Mouse (Mus musculus) hematopoietic stem cell, adult 5-6 weeks (primary cell): ENCODE data around the gene Fam118b. TPM values are rescaled to one million over a fixed set of nuclear protein-coding genes. Genes with fewer than 3 reads are reported as not detected.

Experiments
- ATAC-seq, 2 experiments: fragments of 125-278 bp in 1 of 2; replicated peaks in 1 of 2; 2 replicates each; pipeline ENCODE4 v1.8.0; 2016 to 2017; ENCODE audit warnings: inconsistent platforms in 2 of 2, mild to moderate bottlenecking in 2 of 2, moderate number of reproducible peaks in 2 of 2, low read depth in 1 of 2, moderate TSS enrichment in 1 of 2; ENCODE audit not compliant: low FRiP score in 2 of 2, poor library complexity in 2 of 2, severe bottlenecking in 2 of 2, insufficient read depth in 1 of 2, low TSS enrichment in 1 of 2
- total RNA-seq: library from RNA; stranded (forward); fragments of 172-1452, 232-1000 nt; gene quantifications from 2 replicates; pipeline ENCODE4 v1.2.3, GENCODE M21; 2017

Fam118b gene
- 6.1 and 9.9 TPM in 2 replicates for total RNA-seq

DNA sequence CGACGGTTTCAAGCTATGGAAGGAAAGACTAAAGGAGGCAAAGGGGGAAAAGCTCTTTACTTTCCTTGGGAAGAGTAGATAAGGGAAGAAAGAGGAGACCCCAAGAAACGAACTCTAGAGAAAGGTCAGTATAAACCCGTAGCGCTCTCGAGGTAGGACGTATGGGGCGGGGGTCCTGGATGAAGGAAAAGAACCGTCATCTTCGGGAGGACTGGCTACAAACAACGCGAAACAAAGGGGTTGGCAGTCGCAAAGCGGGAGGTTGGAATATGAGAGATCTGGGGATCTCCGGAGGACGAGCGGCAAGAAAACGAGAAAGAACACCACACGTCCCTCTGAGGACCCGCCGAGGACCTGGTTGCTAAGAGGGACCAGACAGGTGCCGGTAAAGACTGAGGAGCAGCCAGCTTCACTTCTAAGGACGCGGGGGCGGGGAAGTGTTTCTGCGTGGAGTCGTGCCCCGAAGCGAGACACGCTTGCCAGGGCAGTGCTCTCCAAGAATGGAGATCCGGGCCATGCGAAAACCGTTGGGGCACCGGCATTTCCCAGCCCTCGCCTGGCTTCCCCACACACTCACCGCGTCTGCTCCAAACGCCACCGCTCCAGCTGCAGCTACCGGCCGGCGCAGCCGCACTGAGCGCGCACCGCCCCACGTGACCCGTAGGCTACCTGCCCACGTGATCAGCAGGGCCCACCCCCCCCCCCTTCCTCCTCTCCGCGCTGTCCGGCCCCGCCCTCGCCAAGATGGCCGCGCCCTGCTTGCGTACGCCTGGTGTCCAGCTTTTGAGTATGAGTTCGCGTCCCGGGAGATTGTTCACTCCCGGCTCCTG, at the start of gene Fam118b, which contains the start of gene Rpusd4:
Gene Fam118b (minus strand): TSS at position 660 of the 830 bp plus-strand sequence.
Gene Rpusd4 (plus strand): TSS at position 720 of the 830 bp plus-strand sequence.
- peak; percentile 92 to 93 for ATAC-seq

DNA sequence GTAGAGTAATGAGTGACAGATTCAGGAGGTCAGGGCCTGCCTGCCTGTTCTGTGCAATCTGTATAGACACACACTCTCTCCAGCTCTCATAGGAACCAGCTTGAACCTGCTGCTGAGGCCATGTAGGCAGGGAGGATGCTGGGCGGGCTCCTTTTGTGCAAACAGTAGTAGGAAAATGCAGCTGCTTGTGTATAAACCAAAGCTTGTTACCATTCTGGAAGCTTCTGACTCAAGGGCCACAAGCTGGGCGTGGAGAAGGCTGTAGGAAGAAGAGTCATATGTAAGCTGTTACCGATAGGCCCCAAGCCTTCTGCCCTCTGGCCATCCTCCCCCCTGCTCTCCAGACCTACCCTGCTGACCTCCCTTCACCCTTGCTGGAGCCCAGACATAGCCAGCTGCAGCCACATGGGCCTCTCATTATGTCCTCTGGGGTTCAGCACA, 49.2 kb upstream of the Fam118b start:
- ATAC-seq = no peak

DNA sequence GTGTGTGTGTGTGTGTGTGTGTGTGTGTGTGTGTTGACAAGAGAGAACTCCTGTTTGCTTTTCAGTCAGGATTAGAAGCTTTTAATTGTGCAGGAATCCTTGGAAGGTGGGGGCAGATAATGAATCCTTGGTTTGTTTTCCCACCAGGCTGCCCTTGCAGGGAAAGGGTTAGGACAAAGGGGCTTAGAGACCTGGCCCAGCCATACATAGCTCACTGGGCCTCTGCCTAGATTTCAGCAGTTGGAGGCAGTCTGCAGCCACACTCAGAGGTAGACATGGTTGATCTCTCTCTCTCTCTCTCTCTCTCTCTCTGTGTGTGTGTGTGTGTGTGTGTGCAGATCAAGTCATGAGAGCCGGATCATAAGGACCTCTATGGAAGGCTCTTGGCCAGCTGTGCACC, 46.6 kb upstream of the Fam118b start:
- no peak for ATAC-seq

DNA sequence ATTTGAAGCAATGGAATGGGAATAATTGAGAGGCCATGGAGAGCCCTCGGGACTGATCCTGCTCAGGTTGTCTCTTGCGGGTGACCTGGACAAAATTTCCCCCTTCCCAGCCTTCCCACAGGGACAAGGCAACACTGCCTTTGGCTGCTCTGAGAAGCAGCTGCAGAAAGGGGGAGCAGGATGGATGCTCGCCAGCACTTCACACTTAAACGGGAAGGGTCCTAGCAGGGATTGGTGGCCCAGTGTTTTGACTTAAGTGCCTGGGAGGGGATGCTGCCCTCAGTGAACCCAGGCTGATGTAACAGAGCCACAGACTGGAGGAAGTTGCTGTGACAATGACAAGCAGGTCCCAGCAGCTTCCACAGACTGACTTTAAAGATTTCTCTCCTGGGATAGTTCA, 46.0 kb upstream of the Fam118b start:
- ATAC-seq = no peak

DNA sequence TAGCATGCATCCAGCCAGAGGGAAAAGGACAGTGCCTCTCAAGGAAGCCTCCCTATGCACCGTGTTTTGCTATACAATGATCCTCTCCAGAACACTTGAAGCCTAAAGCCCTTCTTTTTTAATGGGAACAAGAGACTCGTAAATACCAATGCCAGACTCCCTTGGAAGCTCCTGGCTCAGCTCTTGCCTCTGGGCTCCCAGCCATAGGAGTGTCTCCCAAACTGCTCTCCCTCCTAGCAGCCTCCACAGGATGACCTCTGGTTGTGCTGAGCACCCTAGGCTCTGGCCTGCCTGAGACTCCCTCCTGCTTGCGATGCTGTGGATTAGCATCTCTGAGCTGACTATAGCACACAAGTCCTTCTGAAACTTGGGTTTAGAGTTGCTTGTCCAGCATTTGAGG, 44.9 kb upstream of the Fam118b start:
- no peak for ATAC-seq

DNA sequence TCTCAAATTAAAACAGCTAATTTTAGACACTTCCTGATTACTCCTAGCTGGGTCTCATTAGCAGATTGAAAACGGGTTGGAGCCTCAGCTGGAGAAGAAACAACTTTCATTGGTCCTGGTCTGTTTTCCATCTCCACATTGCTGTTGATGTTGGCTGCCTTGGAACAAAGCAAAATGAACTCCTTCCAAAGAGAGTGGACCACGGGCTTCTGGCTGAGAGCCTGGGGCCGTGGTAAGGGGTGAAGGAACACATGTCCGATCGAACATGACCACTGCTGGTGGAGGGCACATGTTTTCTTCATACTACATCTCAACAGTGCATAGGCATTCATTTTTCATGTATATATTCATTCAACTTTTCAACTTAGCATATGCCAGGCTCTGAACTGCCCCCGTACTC, 42.8 kb upstream of the Fam118b start:
- no peak for ATAC-seq

DNA sequence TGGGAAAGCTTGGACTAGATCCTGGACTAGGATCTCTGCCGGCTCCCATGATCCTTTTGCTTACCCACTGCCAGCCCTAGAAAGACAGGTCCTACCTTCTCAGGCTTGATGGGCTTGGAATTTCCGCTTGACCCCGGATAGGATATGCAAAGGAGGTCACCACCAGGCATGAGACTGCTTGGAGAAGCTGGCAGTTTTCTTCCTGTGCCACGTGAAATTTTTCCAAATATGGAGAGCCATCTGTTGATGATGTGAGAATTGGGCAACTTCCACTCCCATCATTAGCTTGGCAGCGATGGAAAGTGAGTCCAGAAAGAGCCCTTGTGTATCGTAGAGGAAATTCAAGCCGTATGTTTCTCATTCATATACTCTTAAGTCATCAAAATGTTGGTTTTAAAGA, 39.9 kb upstream of the Fam118b start:
- ATAC-seq = no peak

DNA sequence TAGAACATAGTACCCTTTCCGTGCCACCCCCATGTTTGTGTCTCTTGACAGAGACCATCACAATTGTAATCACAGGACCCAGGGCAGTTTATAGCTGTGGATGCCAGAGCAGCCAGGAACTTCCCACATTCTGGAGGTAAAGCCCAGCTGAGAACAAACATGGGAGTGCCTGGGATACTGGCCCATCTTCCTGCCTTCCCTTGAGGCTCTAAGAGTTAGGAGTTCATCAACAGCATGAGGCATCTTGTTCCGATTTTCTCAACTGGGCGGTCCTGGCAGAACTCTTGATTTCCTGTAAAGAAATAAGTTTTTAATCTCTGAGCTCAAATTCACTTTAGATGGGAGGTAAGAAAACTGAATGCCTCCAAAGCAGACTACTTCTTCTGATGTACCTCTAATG, 34.6 kb upstream of the Fam118b start:
- no peak for ATAC-seq

DNA sequence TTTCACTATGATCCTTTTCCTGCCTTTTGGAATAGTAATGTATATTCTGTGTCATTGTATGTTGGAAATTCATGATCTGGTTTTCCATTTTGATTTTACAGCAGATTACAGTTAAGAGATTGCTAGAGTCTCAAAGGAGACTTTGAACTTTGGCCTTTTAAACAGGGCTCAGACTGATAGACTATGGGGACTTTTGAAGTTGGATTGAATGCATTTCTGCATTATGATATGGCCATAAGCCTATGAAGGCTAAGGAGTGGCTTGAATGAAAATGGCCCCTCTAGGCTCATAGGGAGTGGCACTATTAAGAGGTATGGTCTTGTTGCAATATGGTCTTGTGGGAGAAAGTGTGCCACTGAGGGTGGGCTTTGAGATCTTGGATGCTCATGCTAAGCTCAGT, 30.2 kb upstream of the Fam118b start:
- no peak for ATAC-seq

DNA sequence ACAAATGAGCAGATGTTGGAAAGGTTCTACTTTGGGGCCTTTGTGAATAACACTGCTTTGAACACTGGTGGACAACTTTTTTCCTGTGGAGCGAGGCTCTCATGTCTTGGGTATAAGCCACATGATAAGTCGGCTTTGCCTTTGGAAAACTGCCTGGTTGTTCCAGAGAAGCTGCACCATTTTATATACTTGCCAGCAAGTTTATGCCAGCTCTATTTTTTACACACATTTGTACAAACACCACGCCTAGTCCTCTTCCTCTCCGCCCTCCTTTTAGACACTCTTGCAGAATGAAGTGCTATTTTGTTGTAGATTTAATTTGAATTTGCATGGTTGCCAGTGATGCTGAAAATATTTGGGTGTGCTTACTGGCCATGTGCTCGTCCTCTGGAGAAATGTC, 25.9 kb upstream of the Fam118b start:
- no peak for ATAC-seq

DNA sequence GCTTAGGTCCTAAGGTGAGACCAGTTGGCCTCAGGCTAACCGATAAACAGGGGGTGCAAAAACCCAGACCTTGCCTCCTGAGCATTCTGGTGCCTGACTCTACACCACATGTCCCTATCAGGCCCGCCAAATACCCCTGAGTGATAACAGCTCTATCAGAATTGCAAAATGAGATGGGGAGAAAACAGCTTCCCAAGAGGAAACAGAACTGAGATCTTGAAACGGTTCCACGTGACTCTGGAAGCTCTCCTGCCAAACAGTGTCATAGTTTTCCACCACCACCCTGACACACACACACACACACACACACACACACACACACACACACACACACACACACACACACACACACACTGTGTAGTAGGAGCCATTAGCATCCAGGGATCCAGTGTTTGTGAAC, 23.3 kb upstream of the Fam118b start:
- no peak for ATAC-seq

DNA sequence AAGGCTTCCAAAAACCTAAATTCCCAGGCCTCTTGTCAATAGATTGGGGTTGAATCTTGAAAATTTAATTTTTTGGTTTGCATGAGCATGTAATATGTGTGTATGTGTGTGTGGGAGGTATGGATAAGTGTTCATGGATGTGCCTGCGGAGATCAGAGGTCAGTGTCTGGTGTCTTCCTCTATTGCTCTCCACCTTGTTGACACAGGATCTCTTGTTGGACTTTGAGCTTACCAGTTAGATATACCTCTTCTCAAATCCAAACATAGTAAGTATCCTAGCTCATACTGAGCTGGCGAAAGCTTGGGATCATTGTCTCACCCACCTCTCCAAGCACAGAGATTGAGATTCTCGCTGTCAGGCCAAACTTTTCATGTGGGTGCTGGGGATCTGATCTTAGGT, 22.8 kb upstream of the Fam118b start:
- ATAC-seq = no peak

DNA sequence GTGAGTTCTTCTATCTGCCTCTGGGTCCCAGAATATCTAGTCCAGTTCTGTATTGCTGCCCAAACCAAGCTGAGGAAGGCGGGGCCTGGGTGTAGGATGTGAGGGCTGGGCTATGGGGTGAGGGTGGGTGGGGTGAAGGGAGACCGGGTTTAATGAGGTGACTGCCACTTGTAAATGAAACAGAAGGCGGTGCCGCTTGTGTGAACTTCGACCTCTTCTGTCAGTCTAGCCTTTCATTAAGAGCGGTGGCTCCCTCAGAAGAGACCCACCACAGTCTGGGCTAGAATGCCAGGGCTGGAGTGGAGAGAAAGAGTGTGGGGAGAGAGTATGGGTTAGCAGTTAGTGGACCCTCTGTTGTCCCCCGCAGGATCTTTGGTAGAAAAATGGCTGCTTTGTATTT, 22.4 kb upstream of the Fam118b start:
- no peak for ATAC-seq

DNA sequence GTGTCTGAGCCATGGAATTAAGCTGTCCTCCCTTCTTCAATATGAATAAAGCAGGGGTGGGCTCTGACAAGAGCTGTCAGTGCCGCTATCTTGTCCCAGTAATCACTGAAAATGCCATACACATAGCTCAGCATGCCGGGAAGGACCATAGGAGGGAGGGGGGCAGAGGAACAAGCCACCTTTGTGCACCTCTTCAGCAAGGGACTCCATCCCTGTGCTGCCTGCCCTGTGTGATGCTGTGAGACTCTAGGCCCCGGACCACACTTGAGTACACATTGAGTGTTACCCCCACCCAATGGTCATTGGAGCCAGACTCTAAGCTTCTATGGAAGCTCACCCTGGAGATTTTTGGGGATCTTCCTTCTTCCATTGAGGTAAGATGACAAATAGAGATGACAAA, 18.7 kb upstream of the Fam118b start:
- ATAC-seq = no peak

DNA sequence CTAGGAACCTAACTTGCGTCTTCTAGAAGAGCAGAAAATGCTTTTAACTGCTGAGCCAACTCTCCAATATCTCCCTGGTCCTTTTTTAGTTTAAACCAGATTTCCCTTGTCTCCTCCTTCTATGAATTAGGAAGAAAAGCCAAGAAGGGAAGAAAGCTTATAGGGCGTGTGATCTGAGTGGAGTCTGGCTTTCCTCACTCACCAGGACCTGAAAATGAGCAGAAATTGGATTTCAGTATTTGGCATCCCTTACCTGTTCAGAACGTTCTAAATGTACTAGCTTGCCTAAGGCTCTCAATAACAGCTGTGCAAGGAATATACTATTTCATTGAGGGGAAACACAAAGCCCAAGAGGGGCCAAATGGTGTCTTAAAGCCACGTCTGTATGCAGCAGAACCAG, 16.7 kb upstream of the Fam118b start:
- ATAC-seq = no peak

DNA sequence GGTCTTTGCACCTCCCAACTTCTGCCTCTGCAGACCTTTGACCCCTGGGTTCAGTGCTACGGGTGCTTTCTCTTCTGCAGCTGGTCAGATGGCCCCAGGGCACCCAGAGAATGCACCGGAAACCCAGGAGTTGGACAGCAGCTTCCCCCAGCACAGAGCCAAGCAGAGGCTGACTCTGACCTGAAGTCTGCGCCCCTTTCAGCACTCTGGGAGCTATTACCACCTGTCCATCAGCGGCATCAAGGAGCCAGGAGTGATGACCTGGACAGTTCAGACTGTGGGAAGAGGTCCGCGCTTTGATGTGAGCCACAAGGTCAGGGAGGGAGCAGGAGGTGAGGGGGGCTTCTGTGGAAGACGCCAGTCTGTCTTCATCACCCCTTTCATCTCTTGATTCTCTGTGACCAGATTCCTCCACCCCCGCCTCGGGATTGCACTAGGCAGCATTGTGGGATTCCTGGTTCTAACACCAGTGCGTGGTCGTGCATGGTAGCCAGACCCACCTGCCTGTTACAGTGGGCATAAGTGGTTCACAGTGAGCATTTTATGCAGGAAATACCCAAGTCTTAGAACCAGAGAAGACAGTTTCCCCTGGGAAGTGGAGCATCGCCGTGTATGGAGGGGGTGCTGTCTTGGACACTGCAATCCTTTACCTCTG, 15.9 kb upstream of the Fam118b start:
- ATAC-seq = no peak

DNA sequence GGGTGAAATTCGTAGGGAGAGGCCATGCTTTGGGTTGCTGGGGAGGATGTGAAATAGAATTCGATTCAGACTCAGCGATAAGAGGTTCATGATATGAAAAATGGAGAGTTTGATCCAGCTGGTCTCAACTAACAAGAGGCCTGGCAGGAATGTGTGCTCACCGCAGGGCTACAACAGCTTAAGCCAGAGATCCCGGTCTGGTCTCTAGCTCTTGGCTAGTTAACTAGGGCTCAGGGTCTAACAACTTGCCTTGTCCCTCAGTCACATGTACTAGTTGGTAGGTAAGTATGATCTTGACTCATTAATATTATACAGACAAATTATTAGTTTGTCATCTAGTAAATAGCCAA, 15.2 kb upstream of the Fam118b start:
- no peak for ATAC-seq

DNA sequence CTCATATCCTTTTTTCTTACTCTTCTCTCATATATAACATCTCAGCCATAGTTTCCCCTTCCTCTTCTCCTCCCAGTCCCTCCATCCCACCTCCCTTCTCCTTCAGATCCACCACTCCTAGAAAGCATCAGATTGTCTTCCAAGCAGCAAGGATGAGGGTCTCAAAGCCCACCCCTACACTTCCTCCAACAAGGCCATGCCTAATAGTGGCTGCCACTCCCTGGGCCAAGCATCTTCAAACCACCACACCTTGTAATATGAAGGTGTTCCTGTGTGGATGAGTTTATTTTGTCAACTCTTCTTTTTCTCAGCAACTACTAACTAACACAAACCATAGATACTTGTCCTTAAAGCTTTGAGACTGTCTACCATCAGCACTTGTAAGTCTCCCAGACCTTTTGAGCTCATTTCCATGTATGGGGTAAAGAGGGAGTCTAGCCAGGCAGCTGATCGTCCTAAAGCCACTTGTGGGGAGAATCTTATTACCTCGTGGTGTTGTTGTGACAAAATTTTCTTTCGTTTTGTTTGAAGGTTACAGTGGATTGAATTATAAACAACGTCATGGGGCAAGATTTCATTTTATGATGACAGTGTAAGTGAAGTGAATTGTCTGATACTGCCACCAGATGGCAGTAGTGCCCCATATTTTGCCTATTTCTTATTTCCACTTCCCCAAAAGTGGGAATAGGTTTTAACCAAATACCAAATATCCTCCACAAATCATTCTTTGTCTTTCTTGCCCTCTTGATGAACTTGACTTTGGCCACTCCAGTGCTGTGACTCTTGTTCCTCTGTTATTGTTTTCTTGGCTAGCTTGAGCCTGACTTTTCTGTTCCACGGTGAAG, 14.6 kb upstream of the Fam118b start:
- peak; percentile 70 to 78 for ATAC-seq
